Mouse (Mus musculus) retina, adult 2 months (tissue): ENCODE measurements around the gene Cox20.
"Not testable (repeated sequence)": the region's sequence is repeated elsewhere in the genome, so short reads cannot be mapped to it uniquely, and the experiment has no call there.

Experiments used
- DNase-seq: peaks from one replicate; pipeline ENCODE4 v3.0.0-alpha.2; 2012; ENCODE audit warnings: low read depth, low spot score

The Cox20 gene

DNA sequence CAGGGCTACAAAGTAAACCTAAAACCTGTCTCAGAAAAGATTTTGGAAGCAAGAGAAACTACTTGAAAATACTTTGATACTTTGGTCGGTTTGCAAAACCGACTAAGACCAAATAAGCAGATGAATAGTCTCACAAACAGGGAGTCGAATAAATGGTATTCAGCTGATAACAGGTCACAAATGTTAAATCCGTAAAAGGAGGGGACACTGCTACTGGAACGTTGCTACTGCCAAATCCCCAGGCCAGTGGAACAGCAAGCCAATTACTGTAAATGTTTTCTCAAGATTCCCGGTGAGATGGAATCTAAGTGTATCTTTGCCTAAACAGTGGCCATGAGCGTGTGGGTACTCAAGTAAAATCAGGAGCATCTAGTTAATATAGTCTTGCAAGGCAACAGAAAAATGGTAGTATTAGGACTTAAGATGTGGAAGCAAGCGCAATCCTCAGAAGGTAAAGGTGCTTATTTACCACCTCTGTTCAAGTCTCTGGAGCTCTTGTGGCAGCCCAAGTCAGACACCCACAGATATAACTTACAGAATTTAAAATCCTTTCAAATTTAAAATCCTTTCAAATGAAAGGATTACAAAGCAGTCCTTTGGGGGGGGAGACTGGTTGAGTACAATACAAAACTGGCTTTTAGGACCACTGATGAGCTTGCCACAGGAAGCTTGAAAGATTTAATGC lies 1.2 kb downstream of the Cox20 start:
- DNase-seq, result no peak

DNA sequence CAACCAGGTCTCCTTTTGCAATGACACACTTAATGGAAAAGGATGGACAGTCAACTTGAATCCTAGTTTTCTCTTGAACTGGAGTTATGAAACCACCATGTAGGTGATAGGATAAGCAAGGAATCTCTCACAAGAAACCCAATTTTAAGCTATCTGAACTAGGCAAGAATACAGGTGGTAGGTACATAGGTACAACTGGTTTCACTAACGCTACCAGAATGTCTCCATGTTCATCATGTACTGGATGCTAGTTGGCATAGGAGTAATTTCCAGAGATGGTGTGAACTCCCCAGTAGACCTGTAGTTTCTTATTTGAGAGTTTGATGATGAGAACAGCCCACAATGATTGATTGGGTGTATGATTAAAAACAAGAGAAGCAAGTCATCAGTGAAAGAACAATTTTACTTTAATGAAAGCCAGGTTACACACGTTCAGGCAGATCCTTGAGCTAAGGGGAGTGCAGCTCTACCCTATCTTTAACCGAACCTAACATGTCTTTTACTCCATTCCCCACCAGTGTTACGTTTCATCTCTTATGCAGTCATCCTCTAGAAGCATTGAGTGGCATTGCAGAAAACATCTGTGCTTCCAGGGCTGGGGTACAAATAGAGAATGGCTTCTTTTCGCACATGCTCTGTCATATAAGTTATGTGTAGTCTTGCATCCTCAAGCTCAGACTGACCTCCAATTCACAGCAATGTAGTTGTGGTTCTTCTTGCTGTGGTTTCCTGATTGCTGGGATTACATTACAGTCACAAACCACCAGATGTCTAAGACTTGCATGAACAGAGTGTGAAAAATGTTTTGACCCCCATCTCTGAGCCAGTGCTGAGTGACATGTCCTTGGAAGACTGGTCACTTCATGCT lies 2.0 kb downstream of the Cox20 start:
- DNase-seq, result no peak

DNA sequence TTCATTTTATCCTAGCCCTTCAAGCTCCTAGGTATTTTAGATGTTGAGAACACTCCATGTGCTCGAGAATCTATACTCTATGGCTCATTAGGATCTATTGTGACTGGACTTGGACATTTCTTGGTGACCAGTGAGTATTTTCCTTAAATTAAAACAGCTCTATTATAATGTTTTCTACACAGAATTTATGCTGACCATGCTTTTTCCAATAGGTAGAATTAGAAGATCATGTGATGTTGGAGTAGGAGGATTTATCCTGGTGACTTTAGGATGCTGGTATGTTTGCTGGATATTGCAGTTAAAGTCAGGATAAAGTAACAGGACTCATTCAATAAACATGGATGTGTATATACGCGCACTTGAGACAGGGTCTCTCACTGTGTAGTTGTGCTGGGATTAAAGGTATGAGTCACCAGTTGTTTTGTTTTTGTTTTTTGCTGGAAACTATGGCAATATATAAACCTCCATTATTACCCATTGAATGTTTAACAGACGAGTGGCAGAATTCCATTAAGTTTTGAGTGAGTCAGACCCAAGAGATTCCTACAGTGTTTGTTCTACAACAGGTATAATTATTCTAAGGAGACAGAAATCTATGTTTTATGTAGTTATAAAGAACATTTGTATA lies 2.9 kb downstream of the Cox20 start:
- DNase-seq, result no peak

DNA sequence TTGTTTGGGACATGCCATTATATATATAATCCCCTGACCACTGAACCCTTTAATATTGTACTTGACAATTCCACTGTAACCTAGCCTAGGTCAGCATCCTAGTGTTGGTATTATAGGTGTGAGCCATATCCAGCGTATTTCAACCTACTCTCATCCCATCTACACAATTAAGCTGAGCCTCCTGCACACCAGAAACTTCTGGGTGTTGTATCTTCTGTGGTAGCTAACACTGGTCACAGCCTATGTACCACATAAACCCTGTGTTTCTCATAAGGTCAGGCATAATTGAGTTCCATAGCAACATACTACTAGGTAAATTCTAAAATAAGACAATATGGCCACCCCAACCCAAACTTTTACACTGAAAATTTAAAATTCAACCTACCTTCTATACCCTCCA lies 4.3 kb downstream of the Cox20 start:
- no peak for DNase-seq

DNA sequence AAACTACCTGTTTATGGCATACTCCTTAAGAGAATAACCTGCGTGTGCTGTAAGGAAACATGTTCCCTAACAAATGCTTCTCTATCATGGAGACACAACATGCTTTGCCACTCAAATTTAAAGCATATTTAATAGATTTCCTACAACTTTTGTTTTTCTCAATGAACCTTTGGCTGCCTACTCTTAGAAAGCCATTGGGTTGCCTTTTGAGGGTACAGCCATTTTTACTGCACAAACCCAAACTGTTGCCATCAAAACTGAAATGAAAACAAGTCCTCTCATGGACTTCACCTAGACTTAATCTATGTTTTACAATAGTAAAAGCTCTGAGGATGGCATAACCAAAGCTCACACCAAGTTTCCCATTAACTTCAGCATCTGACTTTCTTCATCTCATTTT lies 5.6 kb downstream of the Cox20 start:
- DNase-seq, result no peak

DNA sequence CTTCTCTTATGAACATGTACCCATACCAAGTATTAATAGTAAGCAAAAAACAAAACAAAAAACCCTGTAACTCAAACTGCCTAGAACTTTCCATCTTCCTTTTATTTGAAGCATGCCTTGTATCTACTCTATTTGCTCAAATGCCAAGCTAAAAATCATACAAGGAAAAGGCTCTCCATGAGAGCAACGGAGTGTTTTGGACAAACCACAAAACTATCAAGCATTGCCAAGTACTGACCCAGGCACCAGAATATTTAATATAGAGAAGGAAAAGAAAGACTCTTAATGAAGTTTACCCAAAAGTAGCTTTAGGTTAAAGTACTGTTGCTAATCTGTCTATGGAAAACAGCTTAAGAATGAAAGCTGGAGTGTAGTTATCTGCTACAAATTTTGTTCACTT lies 7.4 kb downstream of the Cox20 start:
- no peak for DNase-seq

DNA sequence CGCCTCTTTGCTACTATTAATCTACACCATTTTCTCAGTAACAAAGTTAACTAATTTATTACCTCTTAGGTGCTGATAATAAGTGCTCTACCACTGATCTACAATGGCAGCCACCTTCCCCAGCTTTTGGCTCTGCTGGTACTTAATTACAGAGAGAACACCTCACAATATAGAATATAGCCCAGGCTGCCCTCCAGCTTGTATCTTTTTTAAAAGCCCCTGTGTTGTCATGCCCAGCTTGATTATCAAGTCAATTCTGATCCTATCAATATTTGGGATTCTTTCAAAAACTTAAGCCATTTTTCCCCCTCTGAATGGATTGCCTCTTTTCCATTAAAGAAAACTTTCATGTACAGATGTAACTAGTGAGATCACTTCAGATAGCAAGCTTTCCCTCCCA lies 8.0 kb downstream of the Cox20 start:
- DNase-seq, result no peak

DNA sequence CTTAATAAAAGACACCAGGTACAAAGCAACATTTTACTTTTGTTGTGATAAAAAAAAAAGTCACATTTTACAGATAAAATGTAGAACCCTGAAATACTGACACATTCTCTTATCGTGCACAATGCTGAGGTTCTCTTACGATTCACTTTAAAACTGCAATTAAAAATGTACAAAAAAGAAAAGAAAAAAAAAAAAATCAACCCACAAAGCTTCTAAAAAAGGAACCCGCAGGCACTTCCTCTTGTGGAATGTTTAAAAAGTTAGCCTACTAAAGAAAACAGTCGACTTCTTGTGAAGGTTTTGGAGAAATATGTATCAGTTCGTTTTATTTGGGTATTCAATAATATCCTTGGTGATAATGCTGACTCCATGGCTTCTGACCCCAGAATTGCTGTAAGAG lies 10.1 kb downstream of the Cox20 start:
- no peak for DNase-seq

DNA sequence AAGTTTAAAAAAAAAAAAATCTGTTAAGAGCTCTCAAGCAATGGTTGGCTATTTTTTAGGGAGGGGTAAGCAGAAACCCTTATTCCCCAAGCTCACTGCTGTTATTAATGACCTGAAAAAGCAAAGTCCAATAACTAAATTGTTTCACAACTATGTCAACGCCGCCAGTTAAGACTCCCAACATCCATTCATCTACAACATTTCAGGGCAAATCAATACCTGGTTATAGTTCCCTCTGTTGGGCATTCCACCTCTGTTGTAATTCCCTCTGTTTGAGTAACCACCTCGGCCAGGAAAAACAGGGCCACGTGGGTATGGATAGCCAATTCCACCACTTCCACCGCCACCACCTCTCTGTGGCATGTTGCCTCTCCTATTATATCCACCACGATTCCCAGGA lies 11.0 kb downstream of the Cox20 start:
- no peak for DNase-seq

DNA sequence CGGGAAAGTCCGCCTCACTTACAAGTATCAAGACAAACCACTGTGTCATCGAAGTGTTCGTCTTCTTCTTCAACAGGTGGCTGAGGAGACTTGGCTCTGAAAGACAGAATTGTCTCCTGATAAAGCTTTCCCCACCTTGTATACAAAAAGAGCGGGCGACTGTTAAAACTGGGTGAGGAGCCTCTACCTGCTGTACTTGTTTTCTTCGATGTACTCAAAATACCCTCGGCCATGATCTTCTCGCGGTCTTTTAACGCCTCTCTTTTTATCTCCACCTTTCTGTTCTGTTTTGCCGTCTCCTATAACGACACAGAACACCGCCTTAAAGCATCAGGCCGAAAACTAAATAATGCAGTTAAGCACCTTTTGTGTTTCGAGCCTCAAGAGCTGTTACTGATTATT lies 16.9 kb downstream of the Cox20 start:
- DNase-seq, result no peak

DNA sequence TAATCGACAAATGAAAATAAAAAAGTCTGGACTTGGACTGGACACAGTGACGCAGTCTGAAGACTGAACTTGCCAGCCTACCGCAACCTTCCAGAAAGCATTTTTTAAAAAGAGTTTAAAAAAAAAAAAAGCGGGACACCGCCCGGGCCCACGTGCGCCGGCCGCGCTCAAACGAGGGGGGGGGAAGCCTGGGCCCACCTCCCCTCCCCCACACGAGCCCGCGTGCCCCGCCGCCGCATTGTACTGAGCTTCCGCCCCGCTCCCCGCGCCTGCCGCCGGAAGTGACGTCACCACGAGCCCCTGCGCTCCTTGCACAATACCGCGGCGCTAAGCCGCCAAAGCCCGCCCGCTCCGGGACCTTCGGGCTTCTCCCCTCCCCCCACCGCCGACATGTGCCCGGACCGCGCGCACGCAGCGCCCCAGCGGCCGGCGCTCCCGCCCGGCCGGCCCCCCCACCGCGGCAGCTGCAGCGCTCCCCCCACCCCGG lies 17.4 kb downstream of the Cox20 start:
- peak; percentile 90 for DNase-seq

DNA sequence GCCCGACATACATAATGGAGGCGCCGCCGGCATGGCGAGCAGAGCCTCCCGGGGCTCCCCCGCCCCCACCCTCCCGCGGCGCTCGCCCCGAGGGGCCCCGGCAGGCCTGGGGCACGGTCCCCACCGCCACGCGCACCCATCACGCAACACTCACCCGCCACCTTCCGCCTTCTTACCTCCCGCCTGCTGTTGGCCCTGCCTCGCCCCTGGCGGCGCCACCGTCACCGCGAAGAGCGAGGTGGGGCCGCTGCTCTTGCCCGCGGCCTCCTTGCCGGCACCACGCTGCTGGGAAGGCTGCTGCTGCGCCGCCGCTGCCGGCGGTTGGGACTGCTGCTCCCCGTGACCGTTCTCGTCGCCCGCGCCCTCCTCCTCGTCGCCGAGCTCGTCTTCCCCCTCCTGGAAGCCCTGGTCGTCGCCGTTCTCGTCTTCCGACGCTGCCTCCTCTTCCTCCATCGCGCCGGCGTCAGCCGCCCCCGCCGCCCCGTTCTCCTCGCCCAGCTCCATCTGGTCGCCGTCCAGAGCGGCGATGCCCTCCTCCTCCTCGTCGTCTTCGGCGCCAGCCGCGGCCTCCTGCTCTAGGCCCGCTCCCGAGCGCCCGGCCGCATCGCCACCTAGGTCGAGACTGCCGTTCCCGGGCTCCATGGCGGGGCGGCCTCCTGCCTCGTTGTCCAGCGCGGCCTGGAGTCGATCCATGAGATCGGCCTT lies 18.0 kb downstream of the Cox20 start:
- no peak for DNase-seq

DNA sequence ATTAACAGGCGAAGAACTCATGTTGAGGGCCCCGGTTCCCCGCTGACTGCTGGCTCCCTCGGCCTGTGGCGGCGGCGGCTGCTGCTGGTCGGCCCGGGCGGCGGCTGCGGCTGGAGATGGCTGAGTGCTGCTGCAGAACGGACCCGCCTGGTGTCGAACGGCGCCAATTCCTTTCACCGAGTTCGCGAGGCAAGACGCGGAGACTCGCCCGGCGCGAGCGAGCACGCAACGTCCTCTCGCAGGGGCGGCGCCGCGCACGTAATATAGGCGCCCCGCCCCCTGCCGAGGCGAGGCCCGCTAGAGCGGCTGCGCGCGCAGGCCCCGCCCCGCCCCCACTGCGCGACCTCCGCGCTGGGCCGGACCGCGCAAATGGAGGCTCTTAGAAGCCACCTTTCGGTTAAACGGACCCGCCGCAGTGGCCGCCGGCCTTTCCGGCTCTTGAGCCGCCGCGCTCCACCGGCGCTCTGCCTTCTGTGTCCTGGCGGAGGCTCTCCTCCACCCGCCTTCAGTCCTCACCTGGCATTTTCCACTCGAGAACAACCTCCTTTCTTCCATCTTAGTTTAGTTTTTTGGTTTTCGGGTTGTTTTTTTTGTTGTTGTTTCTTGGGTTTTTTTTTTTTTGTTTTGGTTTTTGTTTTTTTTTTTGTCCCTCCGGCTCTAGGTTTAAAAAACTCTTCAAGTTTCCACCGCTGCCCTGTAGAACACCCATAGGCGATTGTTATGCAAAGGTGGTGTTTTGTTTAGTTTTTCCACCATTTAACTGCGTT lies 18.8 kb downstream of the Cox20 start, which contains the start of gene Hnrnpu:
Gene Hnrnpu (minus strand): TSS at position 247 of the 767 bp plus-strand sequence.
- DNase-seq, result peak; percentile 89

DNA sequence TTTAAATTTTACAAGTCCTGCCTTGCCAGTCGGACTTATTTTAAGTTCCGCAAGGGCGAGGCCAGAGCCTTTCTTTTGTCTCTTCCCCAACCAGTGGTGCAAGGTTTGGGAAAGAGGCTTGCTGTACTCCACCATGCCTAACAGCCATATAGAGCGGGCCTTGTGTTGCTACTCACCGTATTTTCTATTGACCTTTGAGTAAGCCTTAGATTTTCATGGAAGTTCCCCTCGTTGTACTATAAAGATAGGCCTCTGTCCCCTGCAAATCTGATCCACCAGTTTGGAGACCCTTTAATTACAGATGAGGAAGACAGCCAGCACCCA lies 19.4 kb downstream of the Cox20 start:
- DNase-seq, result no peak

DNA sequence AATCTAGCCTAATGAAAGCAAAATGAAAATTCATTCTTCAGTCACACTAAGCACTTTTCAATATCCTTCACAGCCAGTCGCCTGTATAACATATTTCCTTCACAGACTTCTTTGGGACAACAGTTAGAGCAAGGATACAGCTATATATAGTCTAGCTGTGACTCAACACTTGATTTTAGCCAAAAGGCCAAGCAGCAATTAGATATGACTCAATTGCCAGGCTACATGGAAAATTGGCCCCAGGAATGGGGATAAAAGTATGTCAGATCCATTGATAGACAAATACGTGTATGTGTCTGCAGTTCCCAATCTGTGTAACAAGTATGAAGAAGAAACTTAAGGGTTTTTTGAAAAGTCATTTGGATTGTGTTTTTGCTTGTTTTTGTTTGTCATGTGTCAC lies 21.3 kb downstream of the Cox20 start:
- DNase-seq, result no peak

DNA sequence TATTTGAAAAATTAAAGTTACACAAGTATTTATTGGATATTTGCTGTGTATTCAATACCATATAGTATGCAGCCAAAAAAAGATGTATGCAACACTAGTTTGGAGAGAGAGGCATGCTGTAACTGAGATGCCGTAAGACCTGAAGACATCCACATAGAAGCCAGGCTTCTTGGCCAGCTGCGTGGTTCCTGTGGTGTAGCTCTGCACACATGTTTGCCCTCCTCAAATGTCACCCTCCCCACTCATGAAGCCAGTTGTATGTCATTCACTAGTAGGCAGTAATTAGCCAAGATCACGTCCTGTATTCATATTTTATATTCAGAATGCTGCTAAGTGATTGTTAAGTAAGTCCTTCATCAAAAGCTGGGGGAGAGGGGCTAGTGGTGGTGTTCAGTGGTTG lies 22.5 kb downstream of the Cox20 start:
- no peak for DNase-seq

DNA sequence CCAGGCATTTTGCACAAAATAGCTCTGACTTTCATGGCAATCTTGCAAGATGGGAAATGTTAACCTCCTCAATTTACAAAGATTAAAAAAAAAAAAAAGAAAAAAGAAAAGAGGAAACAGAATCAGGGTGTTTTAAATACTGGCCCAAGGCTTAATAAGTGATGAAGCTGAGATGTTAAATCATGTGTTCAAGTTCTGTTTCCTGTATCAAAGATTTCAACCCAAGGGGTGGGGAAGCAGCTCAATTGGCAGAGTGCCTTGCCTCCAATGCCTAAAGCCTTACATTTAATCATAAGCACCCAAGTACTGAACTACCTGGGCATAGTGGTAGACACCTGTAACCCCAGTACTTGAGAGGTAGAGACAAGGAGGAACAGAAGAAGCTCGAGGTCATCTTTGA lies 23.1 kb downstream of the Cox20 start:
- DNase-seq, result no peak

DNA sequence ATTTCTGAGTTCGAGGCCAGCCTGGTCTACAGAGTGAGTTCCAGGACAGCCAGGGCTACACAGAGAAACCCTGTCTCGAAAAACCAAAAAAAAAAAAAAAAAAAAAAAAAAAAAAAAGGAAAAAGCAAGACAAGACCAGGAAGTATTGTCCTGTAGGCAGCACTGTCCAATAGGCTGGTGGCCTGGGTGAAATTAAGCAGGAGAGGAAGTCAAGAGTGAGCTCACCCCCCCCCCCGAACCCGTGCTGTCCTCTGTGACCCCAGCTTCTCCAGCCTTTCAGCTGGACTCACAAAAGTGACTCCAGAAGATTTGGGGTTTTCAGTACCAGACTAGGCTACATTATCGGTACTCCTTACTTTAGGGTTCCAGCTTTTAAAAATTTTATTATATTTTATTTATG lies 23.7 kb downstream of the Cox20 start:
- no peak for DNase-seq

DNA sequence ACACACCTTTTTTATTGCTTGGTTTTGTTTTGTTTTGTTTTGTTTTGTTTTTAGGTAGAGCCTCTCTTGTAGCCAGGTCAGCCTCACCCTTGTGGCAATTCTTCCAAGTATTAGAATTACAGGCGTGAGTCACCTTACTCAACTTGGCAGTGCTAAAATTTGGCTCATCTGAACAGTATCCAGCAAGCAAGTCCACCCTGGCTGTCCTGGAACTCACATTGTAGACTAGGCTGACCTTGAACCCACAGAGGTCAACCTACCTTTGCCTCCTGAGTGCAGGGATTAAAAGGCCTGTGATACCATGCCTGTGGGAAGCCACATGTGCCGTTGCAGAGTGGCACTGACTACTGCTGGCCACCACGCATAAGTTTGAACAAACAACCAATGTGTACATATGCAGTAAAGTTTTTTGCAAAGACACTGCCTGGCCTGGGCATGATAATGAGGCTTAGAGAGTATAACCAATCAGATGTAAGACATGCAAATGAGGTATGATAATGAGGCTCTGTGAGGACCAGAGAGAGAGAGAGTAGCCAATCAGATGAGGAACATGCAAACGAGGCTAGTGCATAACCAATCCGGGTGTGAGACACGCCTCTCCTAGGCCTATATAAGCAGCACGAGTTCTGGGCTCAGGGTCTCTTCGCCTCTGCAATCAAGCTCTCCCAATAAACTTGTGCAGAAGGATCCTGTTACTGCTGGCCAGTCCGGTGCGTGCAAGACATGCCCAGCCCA lies 25.3 kb downstream of the Cox20 start:
- not testable (repeated sequence) for DNase-seq

DNA sequence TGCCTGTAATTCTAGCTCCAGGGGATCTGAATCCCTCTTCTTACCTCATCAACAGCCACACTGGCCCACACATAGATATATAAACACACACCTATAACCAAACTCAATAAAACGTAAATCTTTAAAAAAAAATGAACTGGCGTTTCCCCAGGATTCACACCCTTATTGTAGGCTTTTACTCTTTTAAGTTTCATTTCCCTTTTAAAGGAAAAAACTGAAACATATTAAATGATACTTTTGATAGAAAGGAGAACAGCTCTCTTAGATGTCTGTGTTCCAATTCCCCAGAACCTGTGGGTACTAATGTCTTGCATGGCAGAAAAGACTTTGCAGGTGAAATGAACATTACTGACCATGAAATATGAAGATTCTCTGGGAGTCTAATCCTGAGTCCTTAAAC lies 31.9 kb downstream of the Cox20 start:
- DNase-seq, result no peak

DNA sequence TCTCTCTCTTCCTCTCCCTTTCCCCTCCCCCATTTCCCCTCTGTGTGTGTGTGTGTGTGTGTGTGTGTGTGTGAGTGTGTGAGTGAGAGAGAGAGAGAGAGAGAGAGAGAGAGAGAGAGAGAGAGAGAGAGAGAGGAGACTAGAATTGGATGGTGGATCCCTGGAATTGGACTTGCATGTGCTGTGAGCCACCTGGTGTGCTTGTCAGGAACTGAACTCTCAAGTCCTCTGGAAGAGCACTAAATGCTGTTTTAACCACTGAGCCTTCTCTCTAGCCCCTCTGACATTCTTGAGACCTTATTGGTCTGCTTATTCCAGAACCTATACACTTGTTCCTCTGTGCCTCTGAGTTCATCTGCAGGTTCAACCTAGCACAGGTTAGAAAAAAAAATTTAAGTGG lies 32.7 kb downstream of the Cox20 start:
- DNase-seq, result no peak
